Mouse (Mus musculus) stomach, embryonic 15.5 days (tissue): ENCODE results near the gene Zfand2b. TPM values are rescaled to one million over a fixed set of nuclear protein-coding genes. Genes with fewer than 3 reads are reported as not detected.

ENCODE experiments used
- ATAC-seq: fragments of 200-750 bp; cut with Nextera tagmentation; 2 replicates; pipeline ENCODE4 v1.8.0; 2017; ENCODE audit warnings: low read depth, moderate number of reproducible peaks, moderate TSS enrichment; ENCODE audit not compliant: insufficient read depth, low FRiP score
- H3K27ac ChIP-seq: fragments of 300-500 bp; sonication (generic); 2 replicates; pipeline ENCODE4 v1.5.1; 2015; ENCODE audit warnings: mild to moderate bottlenecking, inconsistent platforms
- H3K27me3 ChIP-seq: fragments of 300-500 bp; sonication (generic); replicated peaks from 2 replicates; pipeline ENCODE4 v1.6.1; 2015; ENCODE audit warnings: inconsistent platforms
- H3K36me3 ChIP-seq: fragments of 300-500 bp; sonication (generic); 2 replicates; pipeline ENCODE4 v1.6.1; 2015; ENCODE audit warnings: inconsistent platforms
- H3K4me1 ChIP-seq: fragments of 300-500 bp; sonication (generic); 2 replicates; pipeline ENCODE4 v1.6.1; 2015; ENCODE audit warnings: inconsistent platforms
- H3K4me2 ChIP-seq: fragments of 300-500 bp; sonication (generic); 2 replicates; pipeline ENCODE4 v1.6.1; 2015; ENCODE audit warnings: mild to moderate bottlenecking, inconsistent platforms
- H3K4me3 ChIP-seq: fragments of 300-500 bp; sonication (generic); replicated peaks from 2 replicates; pipeline ENCODE4 v1.5.1; 2015; ENCODE audit warnings: inconsistent platforms
- H3K9ac ChIP-seq: fragments of 300-500 bp; sonication (generic); 2 replicates; pipeline ENCODE4 v1.6.1; 2015; ENCODE audit warnings: inconsistent platforms
- H3K9me3 ChIP-seq: fragments of 300-500 bp; sonication (generic); 2 replicates; pipeline ENCODE4 v1.6.1; 2016; ENCODE audit warnings: inconsistent platforms
- WGBS: fragments of 180-500 bp; shearing (Covaris S2); methylation state at CpG from one replicate; pipeline ENCODE4 v1.1.7; 2015; 5-methylcytosine and 5-hydroxymethylcytosine counted together
- polyA plus RNA-seq: library from polyadenylated mRNA; unstranded; fragments of >200 nt; fragmentation: Nextera tagmentation; extraction: Ambion mirVana; gene quantifications from 2 replicates; pipeline ENCODE4 v1.2.1, GENCODE M21; 2015

Zfand2b gene
- polyA plus RNA-seq, 1 experiment from 2014 or later, result 41.2 TPM

DNA sequence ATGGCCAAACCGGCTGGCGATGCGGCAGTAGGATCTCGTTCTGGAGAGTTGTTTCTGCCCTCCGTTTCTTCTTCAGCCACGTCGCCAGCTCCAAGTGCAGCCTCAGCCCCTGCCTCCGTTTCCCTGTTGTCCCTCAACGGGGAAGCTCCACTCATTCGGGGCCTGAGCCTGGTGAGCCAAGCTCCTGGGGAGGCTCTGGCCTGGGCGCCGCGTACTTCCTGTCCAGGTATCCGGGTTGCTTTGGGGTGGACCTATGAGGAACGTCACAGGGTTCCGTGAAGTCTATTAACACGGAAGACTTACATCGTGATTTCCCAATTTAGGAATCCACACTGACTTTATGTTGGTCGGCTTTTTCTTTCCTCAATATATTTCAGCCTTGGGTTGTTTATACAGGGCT is 24.0 kb downstream of the Zfand2b start:
- H3K27me3 ChIP-seq, result no peaks in the 10 kb centered on the region
- H3K36me3 ChIP-seq, result peaks cover 20% of the 10 kb centered on the region
- WGBS, result under 1% methylated on average over 19 of the region's 19 CpGs
- peak overlapping the region; percentile 83 for H3K9ac ChIP-seq
- H3K9me3 ChIP-seq, result no peaks in the 10 kb centered on the region
- H3K4me1 ChIP-seq, result peaks cover 19% of the 10 kb centered on the region
- peak overlapping the region; percentile 87 for H3K4me2 ChIP-seq
- peak overlapping the region; percentile 98 for H3K27ac ChIP-seq
- peak overlapping the region; percentile 90 for H3K4me3 ChIP-seq
- peak; percentile 49 for ATAC-seq

DNA sequence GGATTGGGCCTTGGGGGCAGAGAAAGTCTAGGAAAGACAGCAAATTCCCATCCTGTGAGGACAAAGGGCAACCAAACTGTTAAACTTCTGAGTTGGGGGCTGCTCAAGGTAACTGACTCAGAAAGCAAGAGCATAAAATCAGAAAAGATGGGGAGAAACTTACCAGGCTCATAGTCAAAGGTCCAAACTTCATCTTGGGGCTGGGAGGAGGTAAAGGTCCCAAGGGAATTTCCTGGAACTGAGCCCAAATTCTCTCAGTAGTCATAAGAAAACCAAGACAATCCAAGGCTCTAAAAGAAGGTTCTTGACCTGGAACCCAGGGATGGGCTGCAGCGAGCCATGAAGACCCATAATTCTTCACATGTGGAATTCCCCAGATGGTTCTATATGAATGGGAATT is 32.8 kb downstream of the Zfand2b start:
- Histone ChIP-seq H3K9ac (no peak overlapping the region), H3K27me3 (no peaks in the 10 kb centered on the region), H3K27ac (no peak overlapping the region), H3K4me1 (no peaks in the 10 kb centered on the region), H3K4me3 (no peak overlapping the region), H3K4me2 (no peak overlapping the region), H3K36me3 (peaks cover 29% of the 10 kb centered on the region), H3K9me3 (no peaks in the 10 kb centered on the region)
- WGBS, result 88% methylated on average over 1 of the region's 1 CpGs
- ATAC-seq, result no peak

DNA sequence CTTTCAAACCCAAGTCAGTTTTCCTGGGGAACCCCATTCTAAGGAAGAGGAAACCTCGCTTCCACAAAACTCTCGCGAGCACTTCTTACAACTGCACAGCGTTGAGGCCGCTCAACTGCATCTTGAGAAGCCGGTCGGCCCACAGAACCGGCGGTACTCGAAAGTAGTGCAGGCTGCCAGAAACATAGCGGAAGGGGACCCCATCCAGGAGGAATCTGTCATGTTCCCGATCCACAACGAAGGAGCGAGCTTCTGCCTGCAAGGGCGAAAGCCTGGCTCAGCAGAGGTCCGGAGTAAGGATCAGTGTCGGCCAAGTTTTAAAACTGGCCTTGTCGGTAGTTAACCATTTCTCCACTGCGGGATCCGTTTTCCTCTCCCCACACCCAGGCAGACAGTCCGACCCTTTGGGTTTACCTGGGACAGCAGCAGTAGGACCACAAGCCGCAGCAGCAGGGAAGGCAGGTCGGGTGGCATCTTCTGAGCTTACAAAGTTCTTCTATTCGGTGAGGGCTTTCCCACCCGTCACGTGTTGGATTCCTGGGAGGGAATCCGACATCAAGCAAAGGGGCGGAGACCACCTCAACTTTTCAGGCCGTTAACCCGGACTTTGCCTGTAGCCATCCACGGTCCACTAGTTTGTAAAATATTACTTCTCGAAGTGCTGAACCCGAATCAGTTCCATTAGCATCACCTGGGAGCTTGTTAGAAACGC is 40.7 kb downstream of the Zfand2b start:
- Histone ChIP-seq H3K27me3 (no peaks in the 10 kb centered on the region), H3K27ac (0 out of 2 replicates have a peak overlapping the region, but pooled peaks have one; percentile 26), H3K9ac (peak overlapping the region; percentile 44; the same call in 1 of the 2 replicates), H3K4me3 (peak overlapping the region; percentile 48), H3K4me1 (peaks cover 31% of the 10 kb centered on the region), H3K36me3 (peaks cover 14% of the 10 kb centered on the region), H3K9me3 (no peaks in the 10 kb centered on the region), H3K4me2 (peak overlapping the region; percentile 60)
- ATAC-seq, result no peak
- WGBS, result 10% methylated on average over 34 of the region's 34 CpGs

DNA sequence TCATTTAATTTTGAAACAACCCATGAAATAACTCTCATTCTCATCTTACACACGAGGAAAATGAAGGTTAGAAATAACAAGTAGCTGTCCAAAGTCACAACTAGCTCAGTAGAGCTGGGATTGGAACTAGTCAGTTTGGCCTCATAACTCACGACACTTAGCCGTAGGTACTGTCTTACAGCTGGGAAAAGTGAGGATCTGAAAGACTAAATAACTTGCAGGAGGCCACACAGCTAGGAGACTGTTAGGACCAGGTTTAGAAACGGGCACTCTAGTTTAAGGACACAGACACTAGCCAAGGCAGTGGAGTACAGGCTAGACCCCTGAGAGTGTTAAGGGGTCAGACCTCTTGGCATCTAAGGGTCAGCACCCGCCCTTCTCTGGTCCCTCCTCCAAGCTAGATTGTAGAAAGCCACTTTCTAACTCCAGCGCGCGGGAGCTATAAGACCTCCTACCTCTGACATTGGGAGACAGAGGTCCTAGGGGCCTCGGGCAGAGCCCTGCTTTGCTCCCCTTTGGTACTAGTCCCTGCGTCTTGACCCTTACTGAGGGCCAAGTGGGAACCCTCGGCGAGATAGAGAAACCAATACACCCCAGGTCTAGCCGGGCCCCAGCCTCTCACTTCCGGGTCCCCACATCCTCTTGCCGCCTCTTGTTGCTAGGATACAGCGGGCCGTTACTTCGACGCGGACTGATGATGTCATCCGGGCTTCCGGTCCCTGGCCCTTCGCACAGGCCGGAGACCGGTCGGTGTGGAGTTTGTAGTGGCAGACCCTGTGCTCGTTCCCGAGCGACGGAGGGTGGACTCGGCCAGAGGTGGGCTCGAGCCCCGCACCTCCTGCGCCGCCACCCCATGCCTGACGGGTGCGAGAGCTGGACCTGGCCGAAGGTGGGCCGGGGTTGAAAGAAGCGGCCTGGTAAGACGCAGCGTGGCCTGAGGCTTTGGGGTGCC is 42.0 kb downstream of the Zfand2b start, which contains the start of the genes Glb1l and Stk16:
Gene Glb1l, minus strand, starts transcription at position 678 of the 952 bp plus-strand sequence.
Gene Stk16, plus strand, starts transcription at position 703 of the 952 bp plus-strand sequence.
- peak within 1 kb of the TSS; percentile 36; the same call in 1 of the 2 replicates for H3K27ac ChIP-seq

DNA sequence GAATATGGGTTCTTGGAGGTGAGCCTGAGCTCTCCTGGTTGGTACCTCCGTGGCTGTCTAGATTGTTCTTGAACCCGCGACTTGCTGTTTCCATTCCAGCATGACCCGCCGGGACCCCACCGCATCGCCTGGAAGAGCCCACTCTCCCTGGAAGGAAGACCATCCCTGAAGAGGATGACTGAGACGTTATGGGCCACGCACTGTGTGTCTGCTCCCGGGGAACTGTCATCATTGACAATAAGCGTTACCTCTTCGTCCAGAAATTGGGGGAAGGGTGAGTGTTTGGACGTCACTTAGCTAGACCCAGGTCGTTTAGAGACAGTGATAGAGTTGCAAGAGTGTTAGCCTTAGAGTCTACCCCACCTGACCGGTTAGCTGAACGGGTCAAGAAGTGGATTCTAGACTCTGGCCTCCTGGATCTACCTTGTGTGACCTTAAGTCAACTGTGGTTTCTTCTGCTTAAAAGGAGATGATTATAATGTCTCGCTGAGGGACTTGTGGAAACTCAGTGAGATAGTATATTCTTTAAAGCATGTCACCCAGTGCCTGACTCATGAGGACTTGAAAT is 42.8 kb downstream of the Zfand2b start:
- peaks cover 17% of the 10 kb centered on the region for H3K36me3 ChIP-seq
- H3K9me3 ChIP-seq, result no peaks in the 10 kb centered on the region
- no peak for ATAC-seq
- H3K4me3 ChIP-seq, result peak overlapping the region; percentile 89
- H3K27me3 ChIP-seq, result no peaks in the 10 kb centered on the region
- peak overlapping the region; percentile 80 for H3K4me2 ChIP-seq
- 7% methylated on average over 17 of the region's 17 CpGs for WGBS
- peak overlapping the region; percentile 97 for H3K9ac ChIP-seq
- peaks cover 33% of the 10 kb centered on the region for H3K4me1 ChIP-seq
- H3K27ac ChIP-seq, result peak overlapping the region; percentile 18; the same call in 1 of the 2 replicates

More for the DNA sequence above, 42.0 kb downstream of the Zfand2b start, which contains the start of the genes Glb1l and Stk16:
- peak; percentile 90 for ATAC-seq
- 5% methylated on average over 42 of the region's 42 CpGs for WGBS
- no peaks in the 10 kb centered on the region for H3K9me3 ChIP-seq
- peak within 1 kb of the TSS; percentile 80 for H3K4me2 ChIP-seq
- peaks cover 17% of the 10 kb centered on the region for H3K36me3 ChIP-seq
- peaks cover 33% of the 10 kb centered on the region for H3K4me1 ChIP-seq
- no peaks in the 10 kb centered on the region for H3K27me3 ChIP-seq
- H3K9ac ChIP-seq, result peak within 1 kb of the TSS; percentile 97
- peak within 1 kb of the TSS; percentile 89 for H3K4me3 ChIP-seq

DNA sequence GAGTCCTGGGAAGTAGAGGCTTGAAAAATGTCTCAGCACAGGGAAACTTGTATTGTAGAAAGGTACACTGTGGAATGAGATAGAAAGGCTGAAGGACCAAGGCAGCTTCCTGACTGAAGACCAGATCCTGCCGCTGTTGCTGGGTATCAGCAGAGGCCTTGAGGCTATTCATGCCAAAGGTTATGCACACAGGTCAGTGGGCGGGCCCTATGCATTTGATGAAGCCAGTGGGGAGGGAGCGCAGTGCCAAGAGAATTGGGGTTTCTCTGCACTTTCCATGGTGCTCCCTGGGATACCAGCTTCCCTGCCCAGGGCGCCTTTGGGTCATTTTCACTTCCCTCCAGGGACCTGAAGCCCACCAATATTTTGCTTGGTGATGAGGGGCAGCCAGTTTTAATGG is 44.1 kb downstream of the Zfand2b start:
- ATAC-seq, result no peak
- Histone ChIP-seq H3K36me3 (peaks cover 17% of the 10 kb centered on the region), H3K27me3 (no peaks in the 10 kb centered on the region), H3K4me1 (peaks cover 33% of the 10 kb centered on the region), H3K27ac (no peak overlapping the region), H3K9me3 (no peaks in the 10 kb centered on the region), H3K4me2 (peak overlapping the region; percentile 2; the same call in 1 of the 2 replicates), H3K9ac (no peak overlapping the region), H3K4me3 (no peak overlapping the region)
- 71% methylated on average over 4 of the region's 4 CpGs for WGBS

DNA sequence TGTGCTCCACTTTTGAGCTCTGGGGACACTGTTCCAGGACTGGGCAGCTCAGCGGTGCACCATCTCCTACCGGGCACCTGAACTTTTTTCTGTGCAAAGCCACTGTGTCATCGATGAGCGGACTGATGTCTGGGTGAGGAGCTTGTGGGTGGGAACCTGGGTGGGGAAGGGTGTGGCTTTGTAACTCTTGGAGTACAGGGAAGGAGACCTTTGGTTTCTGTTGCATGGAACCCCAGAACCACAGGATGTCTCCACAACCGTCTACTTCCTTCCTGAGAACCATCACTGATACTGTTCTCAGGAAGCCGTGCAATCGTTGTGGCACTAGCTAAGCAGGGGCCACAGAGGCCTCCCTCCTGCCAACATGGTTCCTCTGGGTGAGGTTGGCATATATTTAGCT is 44.6 kb downstream of the Zfand2b start:
- Histone ChIP-seq H3K27ac (0 out of 2 replicates have a peak overlapping the region, but pooled peaks have one; percentile 83), H3K9ac (no peak overlapping the region), H3K4me1 (peaks cover 35% of the 10 kb centered on the region), H3K4me3 (no peak overlapping the region), H3K9me3 (no peaks in the 10 kb centered on the region), H3K4me2 (0 out of 2 replicates have a peak overlapping the region, but pooled peaks have one; percentile 14), H3K27me3 (no peaks in the 10 kb centered on the region), H3K36me3 (peaks cover 17% of the 10 kb centered on the region)
- no peak for ATAC-seq
- WGBS, result 76% methylated on average over 7 of the region's 7 CpGs

DNA sequence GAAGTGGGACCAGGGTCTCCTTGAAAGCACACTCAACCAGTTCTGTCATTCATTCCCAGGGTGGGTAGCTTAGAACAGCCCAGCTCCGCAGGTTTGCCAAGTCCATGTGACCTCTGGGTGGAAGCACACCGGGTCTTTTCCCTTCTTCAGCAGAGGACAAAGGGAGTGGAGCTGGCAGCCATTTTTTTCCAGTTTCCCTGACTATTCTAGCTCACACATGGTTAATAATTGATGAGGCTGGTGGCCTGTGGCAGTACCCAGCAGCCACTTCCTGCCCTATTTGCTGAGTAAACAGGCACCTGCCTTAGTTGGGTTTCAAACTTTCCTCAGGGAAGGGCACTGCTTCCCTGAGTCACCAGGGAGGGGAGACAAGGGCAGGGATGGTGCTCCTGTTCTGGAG is 46.0 kb downstream of the Zfand2b start:
- Histone ChIP-seq H3K27me3 (0 out of 2 replicates have a peak, but pooled peaks cover 4% of the 10 kb centered on the region), H3K4me2 (peak overlapping the region; percentile 14; the same call in 1 of the 2 replicates), H3K9me3 (no peaks in the 10 kb centered on the region), H3K9ac (no peak overlapping the region), H3K4me1 (peaks cover 36% of the 10 kb centered on the region), H3K4me3 (no peak overlapping the region), H3K27ac (peak overlapping the region; percentile 83), H3K36me3 (peaks cover 17% of the 10 kb centered on the region)
- ATAC-seq, result peak; percentile 29
- 49% methylated on average over 2 of the region's 2 CpGs for WGBS

DNA sequence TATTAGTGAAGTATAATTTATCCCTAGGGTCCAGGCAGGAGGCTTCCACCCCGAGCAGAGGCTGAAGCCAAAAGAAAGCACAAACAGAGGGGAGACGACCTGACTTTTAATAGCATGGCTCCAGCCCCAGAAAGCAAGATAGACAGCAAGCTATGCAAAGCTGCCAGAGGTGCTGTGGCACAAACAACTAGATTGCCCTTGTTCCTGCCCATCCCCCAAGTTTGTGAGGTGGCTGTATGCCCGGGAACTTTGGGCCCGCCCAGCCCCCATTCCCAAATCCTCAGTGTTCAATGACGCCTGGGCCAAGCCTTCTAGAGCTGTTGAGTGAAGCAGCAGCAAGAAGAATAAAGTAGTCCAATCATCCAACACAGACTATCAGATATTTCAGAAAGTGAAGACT is 46.4 kb downstream of the Zfand2b start:
- peak overlapping the region; percentile 83 for H3K27ac ChIP-seq
- H3K4me2 ChIP-seq, result no peak overlapping the region; the same call in 1 of the 2 replicates

DNA sequence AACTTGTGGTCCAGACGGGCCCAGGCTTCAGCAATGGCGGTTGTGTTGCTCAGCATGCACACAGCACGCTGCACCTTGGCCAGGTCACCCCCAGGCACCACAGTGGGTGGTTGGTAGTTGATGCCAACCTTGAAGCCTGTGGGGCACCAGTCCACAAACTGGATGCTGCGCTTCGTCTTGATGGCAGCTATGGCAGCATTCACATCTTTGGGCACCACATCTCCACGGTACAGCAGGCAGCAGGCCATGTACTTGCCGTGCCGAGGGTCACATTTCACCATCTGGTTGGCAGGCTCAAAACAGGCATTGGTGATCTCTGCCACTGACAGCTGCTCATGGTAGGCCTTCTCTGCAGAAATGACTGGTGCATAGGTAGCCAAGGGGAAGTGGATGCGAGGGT is 47.3 kb downstream of the Zfand2b start:
- 93% methylated on average over 9 of the region's 9 CpGs for WGBS
- Histone ChIP-seq H3K27ac (peak overlapping the region; percentile 83; the same call in 1 of the 2 replicates), H3K36me3 (peaks cover 17% of the 10 kb centered on the region), H3K9ac (no peak overlapping the region), H3K9me3 (no peaks in the 10 kb centered on the region), H3K4me3 (no peak overlapping the region), H3K4me2 (no peak overlapping the region; the same call in 1 of the 2 replicates), H3K27me3 (peaks cover 11% of the 10 kb centered on the region), H3K4me1 (peaks cover 37% of the 10 kb centered on the region)
- ATAC-seq, result no peak

More for the DNA sequence above, 46.4 kb downstream of the Zfand2b start:
- Histone ChIP-seq H3K4me3 (no peak overlapping the region), H3K27me3 (0 out of 2 replicates have a peak, but pooled peaks cover 4% of the 10 kb centered on the region), H3K4me1 (peaks cover 37% of the 10 kb centered on the region), H3K36me3 (peaks cover 17% of the 10 kb centered on the region), H3K9ac (no peak overlapping the region), H3K9me3 (no peaks in the 10 kb centered on the region)
- no peak for ATAC-seq
- 60% methylated on average over 5 of the region's 5 CpGs for WGBS
